Mouse (Mus musculus) regulatory T cell (primary cell): ENCODE measurements around the gene Egflam.

Experiments used
- in situ Hi-C: fragments of 300-600 bp; cut with MboI, MseI; formaldehyde crosslinking; loops from one replicate; pipeline ENCODE4 v1.15.1; 2025; ENCODE audit warnings: high pct_unique_total_duplicates

The Egflam gene

GRCm38 (mm10) chr15:7222809-7223208 lies 175.4 kb downstream of the Egflam start:
- in situ Hi-C loops = loop anchor here (5.0 kb wide), 1 partner anchor 316 kb away; no protein-coding TSS in a partner anchor

- in situ Hi-C loops = loop anchor here (10.0 kb wide), 1 partner anchor 332 kb away; no protein-coding TSS in a partner anchor
Measured at GRCm38 (mm10) chr15:7217273-7217598, 181.0 kb downstream of the Egflam start.

GRCm38 (mm10) chr15:7216581-7217272 lies 181.5 kb downstream of the Egflam start:
- in situ Hi-C loops = loop anchor here (10.0 kb wide), 1 partner anchor 332 kb away; no protein-coding TSS in a partner anchor

- in situ Hi-C loops = loop anchor here (10.0 kb wide), 1 partner anchor 331 kb away; no protein-coding TSS in a partner anchor
Measured at GRCm38 (mm10) chr15:7215845-7216244, 182.3 kb downstream of the Egflam start.

- in situ Hi-C loops = loop anchor here (10.0 kb wide), 1 partner anchor 329 kb away; no protein-coding TSS in a partner anchor
Measured at GRCm38 (mm10) chr15:7213683-7214082, 184.5 kb downstream of the Egflam start.

- in situ Hi-C loops = no loop called here
Measured at GRCm38 (mm10) chr15:7208180-7208579, 190.0 kb downstream of the Egflam start.

GRCm38 (mm10) chr15:7207292-7207691 lies 190.9 kb downstream of the Egflam start:
- in situ Hi-C loops = no loop called here

- in situ Hi-C loops = no loop called here
Measured at GRCm38 (mm10) chr15:7206110-7206509, 192.1 kb downstream of the Egflam start.

- in situ Hi-C loops = no loop called here
Measured at GRCm38 (mm10) chr15:7204917-7205316, 193.3 kb downstream of the Egflam start.

GRCm38 (mm10) chr15:7203606-7204330 lies 194.4 kb downstream of the Egflam start:
- in situ Hi-C loops = no loop called here

- in situ Hi-C loops = no loop called here
Measured at GRCm38 (mm10) chr15:7202981-7203380, 195.2 kb downstream of the Egflam start.

GRCm38 (mm10) chr15:7201421-7202380 lies 196.5 kb downstream of the Egflam start:
- in situ Hi-C loops = no loop called here

GRCm38 (mm10) chr15:7200286-7200685 lies 197.9 kb downstream of the Egflam start:
- in situ Hi-C loops = no loop called here

- in situ Hi-C loops = no loop called here
Measured at GRCm38 (mm10) chr15:7198816-7199215, 199.4 kb downstream of the Egflam start.

GRCm38 (mm10) chr15:7197652-7198445 lies 200.3 kb downstream of the Egflam start:
- in situ Hi-C loops = no loop called here

- in situ Hi-C loops = no loop called here
Measured at GRCm38 (mm10) chr15:7194748-7195221, 203.4 kb downstream of the Egflam start.

GRCm38 (mm10) chr15:7194147-7194720 lies 204.0 kb downstream of the Egflam start:
- in situ Hi-C loops = no loop called here

GRCm38 (mm10) chr15:7192582-7192981 lies 205.6 kb downstream of the Egflam start:
- in situ Hi-C loops = no loop called here

GRCm38 (mm10) chr15:7191074-7191473 lies 207.1 kb downstream of the Egflam start:
- in situ Hi-C loops = no loop called here

- in situ Hi-C loops = no loop called here
Measured at GRCm38 (mm10) chr15:7189678-7190454, 208.3 kb downstream of the Egflam start.
